Mouse (Mus musculus): ENCODE measurements at regions not wholly inside any gene's neighbourhood (a gene's known extent, or its start where the extent isn't known, plus 50 kb on each side); places are given as distances from the start of the nearest gene placed in this dataset.
A peak's percentile ranks its signal among the peaks of the same experiment; 100 is the strongest.

DNA sequence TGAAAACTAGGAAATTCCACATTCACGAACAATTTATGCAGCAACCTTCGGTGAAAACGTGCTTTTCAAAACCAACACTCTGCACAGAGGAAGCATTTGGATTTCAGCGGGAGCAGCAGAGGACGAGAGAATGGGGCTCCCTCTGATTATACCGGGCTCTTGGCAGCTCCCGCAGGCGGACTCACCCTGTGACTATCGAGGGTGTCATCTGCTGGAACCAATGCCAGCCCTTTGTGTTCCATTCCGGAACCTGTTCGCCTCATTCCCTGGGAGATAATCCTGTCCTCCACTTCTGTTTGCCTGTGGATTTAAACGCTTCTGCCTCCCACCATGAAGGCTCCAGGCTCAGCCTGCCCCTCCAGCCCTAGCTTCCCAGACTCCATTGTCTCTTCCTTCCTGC is 77.1 kb downstream of the Utp18 start:
- no peak for DNase-seq (ENCODE audit: low spot score)

GRCm38 (mm10) chr11:93807205-93807604 is 78.4 kb downstream of the Utp18 start:
- DNase-seq (ENCODE audit: low spot score) = no peak

GRCm38 (mm10) chr11:93771143-93771940 is 114.2 kb downstream of the Utp18 start:
- DNase-seq (ENCODE audit: low spot score) = no peak

- no peak for DNase-seq (ENCODE audit: low spot score)
These were observed 119.6 kb downstream of the Utp18 start for GRCm38 (mm10) chr11:93765961-93766360.

GRCm38 (mm10) chr11:93762832-93763530 is 122.6 kb downstream of the Utp18 start:
- peak; percentile 78 for DNase-seq (ENCODE audit: low spot score)

- DNase-seq (ENCODE audit: low spot score) = no peak
These were observed 127.7 kb downstream of the Utp18 start for GRCm38 (mm10) chr11:93757825-93758224.

- no peak for DNase-seq (ENCODE audit: low spot score)
These were observed 148.9 kb downstream of the Utp18 start for GRCm38 (mm10) chr11:93736618-93737017.

- peak; percentile 17 for DNase-seq (ENCODE audit: low spot score)
These were observed 151.9 kb downstream of the Utp18 start for GRCm38 (mm10) chr11:93733568-93734185.

GRCm38 (mm10) chr11:93729119-93729518 is 156.4 kb downstream of the Utp18 start:
- DNase-seq (ENCODE audit: low spot score) = no peak

DNA sequence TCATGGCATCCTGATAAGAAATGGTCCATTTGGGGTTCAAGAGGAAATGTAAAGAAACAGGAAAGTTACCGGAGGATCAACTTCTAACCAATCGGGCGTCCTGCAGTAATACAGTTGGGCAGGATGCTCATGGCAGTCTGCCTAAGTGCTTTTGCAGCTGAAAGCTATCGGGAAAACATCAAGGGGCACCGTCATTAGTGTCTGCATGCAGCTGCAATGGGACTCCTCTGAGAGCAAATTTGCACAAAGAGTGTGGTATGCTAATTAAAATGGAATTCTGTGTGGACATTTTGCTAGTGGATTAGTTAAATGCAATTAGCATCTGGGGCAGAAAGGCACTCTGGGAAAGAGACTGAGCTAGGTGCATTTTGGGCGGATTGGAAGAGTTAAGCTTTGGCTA is 160.3 kb downstream of the Utp18 start:
- no peak for DNase-seq (ENCODE audit: low spot score)

DNA sequence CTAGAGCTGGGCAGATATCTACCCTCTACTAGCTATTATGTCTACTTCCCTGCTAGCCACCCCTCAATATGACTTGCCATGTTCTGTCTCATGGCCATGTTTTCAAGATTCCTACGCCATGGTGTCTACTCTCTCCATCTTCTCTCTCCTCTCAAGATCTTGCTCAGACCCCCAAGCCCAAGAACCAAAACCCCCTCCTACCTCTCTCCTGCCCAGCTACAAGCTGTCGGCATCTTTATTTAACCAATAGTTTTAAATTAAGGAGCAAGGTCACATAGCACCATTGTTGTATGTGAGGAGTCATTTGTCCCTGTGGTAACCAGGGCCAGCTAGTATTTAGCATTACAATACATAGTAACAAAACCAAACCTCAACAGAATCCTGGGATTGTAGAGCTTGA is 166.4 kb downstream of the Utp18 start:
- no peak for DNase-seq (ENCODE audit: low spot score)

DNA sequence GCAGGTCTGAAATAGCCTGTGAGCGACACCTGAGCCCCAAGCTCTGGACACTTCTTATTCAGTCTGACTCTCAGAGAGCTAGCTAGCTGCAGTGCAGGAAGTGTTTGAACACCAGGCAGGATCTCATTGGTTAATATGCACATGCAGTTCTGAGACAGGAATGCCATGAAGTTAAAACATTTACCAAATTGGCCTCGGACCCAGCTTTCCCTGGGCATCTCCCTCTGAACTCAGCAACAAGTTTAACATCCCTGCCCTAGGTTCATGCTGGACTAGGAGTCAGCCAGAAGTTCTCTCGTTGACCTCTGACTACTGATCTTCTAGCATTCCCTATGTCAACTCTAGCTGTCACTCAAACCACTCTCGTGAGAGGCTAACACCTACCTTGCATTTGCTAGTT is 175.9 kb downstream of the Utp18 start:
- DNase-seq (ENCODE audit: low spot score) = no peak

GRCm38 (mm10) chr11:93696982-93697541 is 188.5 kb downstream of the Utp18 start:
- no peak for DNase-seq (ENCODE audit: low spot score)

DNA sequence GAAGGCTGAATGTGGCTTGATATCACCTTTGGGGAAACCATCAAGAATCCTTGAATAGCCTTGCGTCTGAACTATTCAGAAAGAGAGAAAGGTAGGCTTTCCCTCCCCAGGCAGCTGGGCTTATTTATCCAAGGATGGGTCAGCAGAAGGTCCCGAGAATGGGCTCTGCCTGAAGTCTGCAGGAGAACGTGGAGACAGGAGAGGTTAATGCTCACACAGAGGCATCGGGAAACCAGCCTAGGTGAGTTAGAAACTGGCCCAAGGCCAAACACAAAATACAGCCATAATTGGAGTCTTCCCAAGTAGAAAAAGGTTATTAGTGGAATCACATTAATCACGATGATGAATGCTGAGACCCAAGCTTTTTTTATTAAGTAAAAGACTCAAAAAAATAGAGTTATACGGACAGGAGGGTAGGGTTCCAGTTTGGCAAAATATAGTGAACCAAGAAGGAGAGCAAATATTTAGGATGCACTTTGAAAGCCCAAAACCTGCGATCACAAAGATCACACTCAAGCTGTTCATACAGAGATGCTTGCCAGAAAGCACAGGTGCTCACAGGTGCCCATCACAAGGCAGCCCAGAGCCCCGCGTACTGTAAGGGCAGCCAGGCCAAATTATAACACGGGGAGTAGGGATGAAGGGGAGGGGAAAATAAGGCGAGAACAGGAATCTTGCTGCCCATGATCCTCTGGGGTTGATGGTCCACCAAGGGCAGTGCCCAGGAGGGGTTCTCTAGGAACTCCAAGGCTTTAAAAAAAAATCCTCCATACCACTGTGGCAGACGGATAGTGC is 189.3 kb downstream of the Utp18 start:
- no peak for DNase-seq (ENCODE audit: low spot score)

DNA sequence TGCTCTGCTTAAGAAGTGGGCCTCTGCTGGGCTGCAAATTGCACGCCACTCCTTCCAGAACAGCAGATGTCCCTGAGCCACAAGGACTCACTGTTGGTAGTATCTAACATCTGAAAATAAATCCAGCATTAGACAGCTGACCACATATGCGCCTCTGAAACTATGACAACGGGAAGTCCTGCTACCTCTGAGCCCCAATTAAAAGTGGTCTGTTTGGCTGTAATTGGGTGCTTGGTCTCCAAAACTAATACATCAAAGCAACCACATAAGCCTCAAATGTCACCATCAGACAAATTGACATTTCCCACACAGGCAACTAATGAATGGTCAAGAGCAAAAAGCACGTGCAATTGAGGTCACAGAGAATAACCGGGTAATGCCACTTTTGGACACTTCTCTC is 201.9 kb downstream of the Utp18 start:
- peak; percentile 3 for DNase-seq (ENCODE audit: low spot score)

DNA sequence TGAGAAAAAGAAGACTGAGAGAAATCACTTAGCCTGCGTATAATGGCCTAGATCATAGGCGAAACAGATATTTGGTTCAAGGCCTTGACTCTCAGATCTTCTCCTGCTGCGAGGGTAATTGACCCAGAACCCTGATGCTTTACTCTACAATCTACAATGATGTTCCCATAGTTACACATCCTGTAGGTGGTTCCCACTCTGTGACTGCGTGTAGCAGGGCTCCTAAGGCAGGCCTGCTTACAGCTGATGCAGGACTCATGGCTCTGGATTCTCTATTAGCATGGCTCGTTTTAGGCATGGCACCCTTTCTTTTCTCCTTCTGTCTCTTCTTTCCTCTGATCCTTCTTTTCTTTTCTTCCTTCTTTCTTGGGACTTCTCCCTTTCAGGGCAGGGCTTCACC is 209.3 kb downstream of the Utp18 start:
- DNase-seq (ENCODE audit: low spot score) = no peak

DNA sequence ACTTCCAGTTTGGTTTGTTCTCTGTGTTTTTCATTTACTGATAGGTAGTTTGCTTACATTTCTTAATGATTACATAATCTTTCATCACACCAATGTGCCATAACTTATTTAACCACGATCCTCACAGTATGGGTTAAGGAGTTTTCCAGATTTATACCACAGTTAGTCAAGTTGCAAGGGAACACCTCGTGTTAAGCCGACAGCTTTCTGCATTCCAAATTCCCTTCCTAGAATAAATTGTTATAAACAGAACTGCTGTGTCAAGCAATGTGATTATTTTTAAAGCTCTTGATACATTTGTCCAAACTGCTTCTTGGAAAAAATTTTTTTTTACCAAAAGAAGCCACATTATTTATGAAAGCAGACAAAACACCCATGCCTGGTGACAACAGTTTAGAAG is 213.5 kb downstream of the Utp18 start:
- DNase-seq (ENCODE audit: low spot score) = no peak

DNA sequence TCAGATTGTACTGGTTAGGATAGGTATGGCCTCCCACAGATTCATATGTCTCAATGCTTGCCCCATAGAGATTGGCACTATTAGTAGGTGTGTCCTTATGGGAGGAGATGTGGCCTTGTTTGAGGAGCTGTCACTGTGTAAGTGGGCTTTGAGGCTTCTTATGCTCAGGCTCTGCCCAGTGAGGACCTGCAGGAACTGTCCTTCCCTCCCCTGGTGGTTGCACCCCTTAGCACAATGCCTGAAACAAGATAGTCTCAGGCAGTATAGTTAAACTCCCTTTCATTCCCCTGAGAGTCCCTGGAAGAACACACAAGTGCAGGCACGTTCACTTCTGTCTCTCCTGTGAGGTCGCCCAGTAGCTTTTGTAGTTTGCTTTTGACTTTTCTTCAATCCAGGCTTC is 223.9 kb downstream of the Utp18 start:
- no peak for DNase-seq (ENCODE audit: low spot score)

DNA sequence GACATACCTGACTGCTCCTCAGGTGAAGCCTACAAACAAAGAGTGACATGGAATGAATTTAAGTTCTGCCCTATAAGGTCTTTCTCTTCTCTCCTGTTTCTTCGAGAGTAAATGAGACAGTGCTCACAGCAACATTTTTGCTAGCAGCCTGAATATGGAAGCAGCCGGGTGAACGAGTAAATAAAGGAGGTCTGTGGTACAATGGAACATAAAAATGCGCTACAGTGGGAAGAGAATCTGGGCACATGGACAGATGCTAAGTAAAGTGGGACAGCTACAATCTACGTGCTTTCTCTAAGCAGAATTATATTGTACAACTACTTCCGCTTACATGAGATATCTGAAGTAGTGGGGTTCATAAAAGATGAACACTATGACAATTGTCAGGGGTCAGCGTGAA is 225.2 kb downstream of the Utp18 start:
- no peak for DNase-seq (ENCODE audit: low spot score)

- no peak for DNase-seq (ENCODE audit: low spot score)
These were observed 226.8 kb downstream of the Utp18 start for GRCm38 (mm10) chr11:93658719-93659118.

DNA sequence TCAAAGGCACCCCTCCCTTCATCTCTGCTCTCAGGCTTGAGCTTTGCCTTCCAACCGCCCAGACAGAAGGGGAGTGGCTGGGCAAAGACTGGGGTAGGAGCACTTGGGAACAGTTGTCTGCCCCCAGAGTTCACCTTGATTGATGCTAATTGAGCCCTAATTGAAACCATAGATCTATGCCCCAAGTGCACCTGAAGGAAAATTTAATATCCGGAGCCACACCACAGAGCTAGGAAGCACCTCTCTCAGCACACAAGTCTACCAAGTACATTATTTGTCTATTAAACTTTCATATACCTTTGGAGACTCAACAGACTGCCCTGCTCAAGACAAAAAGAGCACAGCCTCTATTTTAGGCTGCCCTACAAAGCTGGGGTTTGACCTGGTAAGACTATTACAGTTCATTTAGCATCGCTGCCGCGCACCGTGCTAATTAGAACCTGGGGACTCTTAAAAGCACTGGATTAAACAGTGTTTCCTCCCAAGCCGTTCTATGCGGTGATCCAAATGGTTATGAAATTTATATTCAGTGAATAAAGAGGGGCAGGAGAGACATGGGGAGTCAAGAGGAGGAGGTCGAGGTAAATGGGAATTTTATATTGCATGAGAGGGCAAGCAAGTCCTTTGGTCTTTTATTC is 229.8 kb downstream of the Utp18 start:
- no peak for DNase-seq (ENCODE audit: low spot score)

DNA sequence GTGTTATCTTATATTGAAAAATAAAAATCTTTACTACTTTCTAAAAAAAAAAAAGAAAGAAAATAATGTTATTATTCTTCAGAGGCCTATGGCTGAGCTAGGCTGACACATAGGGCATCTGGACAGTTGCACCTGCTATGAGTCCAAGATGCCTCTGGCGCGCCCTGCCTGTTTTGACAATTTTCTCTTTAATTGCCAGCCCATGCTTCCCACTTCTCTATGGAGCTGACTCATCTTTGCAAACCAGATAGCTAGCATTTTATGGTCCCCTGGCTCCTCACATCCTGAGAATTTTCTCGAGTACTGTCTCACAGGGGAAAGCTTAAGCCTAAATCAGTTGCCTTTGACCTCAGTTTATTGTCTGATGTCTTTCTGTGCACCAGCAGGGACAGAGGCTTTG is 232.2 kb downstream of the Utp18 start:
- DNase-seq (ENCODE audit: low spot score) = no peak
